10 mouse cellular contexts compared by ENCODE assay signal in genomic region chr6:17488291-17488817, GRCm38 (mm10).
"Had no signal": no experiment of that assay in that cellular context is flagged by ENCODE, and none has a peak within 500 bp of the region (broad histone marks: within the 10 kb centered on the region; RNA-seq: fewer than 3 reads in every experiment).

No protein-coding gene starts in this region.

- DNase-seq: layer of hippocampus, postnatal 36 days; liver, embryonic 13.5 days; liver, postnatal 0 days; midbrain, embryonic 14.5 days; right cerebral cortex, adult 18-20 months; right cerebral cortex, postnatal 14 days; right cerebral cortex, postnatal 4 days; thymus, adult 2 months; thymus, postnatal 14 days; thymus, postnatal 4 days had no signal
